Mouse (Mus musculus) neural tube, embryonic 11.5 days (tissue): ENCODE data around the gene Gm42420. TPM values are rescaled to one million over a fixed set of nuclear protein-coding genes. Genes with fewer than 3 reads are reported as not detected.

Source experiments
- ATAC-seq: fragments of 200-750 bp; cut with Nextera tagmentation; 2 replicates; pipeline ENCODE4 v1.8.0; 2017; ENCODE audit warnings: moderate number of reproducible peaks, mild to moderate bottlenecking, moderate TSS enrichment, moderate library complexity; ENCODE audit not compliant: insufficient read depth, low FRiP score, low TSS enrichment
- DNase-seq: peaks from one replicate; pipeline ENCODE4 v3.0.0-alpha.2; 2015; ENCODE audit warnings: low spot score
- H3K27ac ChIP-seq: fragments of 300-500 bp; sonication (generic); 2 replicates; pipeline ENCODE4 v1.5.1; 2014; ENCODE audit warnings: low read depth, mild to moderate bottlenecking, low read length
- H3K27me3 ChIP-seq: fragments of 300-500 bp; sonication (generic); 2 replicates; pipeline ENCODE4 v1.6.1; 2014; ENCODE audit warnings: mild to moderate bottlenecking, low read length, mixed read lengths; ENCODE audit not compliant: control insufficient read depth, insufficient read depth
- H3K36me3 ChIP-seq: fragments of 300-500 bp; sonication (generic); 2 replicates; pipeline ENCODE4 v1.6.1; 2014; ENCODE audit warnings: mild to moderate bottlenecking, low read length, moderate library complexity, mixed read lengths; ENCODE audit not compliant: control insufficient read depth, insufficient read depth
- H3K4me1 ChIP-seq: fragments of 300-500 bp; sonication (generic); 2 replicates; pipeline ENCODE4 v1.6.1; 2014; ENCODE audit warnings: low read length, mixed read lengths; ENCODE audit not compliant: control insufficient read depth, insufficient read depth
- H3K4me2 ChIP-seq: fragments of 300-500 bp; sonication (generic); 2 replicates; pipeline ENCODE4 v1.6.1; 2014; ENCODE audit warnings: low read depth, mild to moderate bottlenecking, moderate library complexity
- H3K4me3 ChIP-seq: fragments of 300-500 bp; sonication (generic); 2 replicates; pipeline ENCODE4 v1.5.1; 2014; ENCODE audit warnings: low read depth, low read length
- H3K9ac ChIP-seq: fragments of 300-500 bp; sonication (generic); 2 replicates; pipeline ENCODE4 v1.6.1; 2014; ENCODE audit warnings: mild to moderate bottlenecking, low read length
- H3K9me3 ChIP-seq: fragments of 300-500 bp; sonication (generic); 2 replicates; pipeline ENCODE4 v1.6.1; 2016; ENCODE audit warnings: low read length; ENCODE audit not compliant: control insufficient read depth
- WGBS: fragments of 180-500 bp; shearing (Covaris S2); extraction: QIAGEN DNeasy Blood & Tissue Kit; methylation state at CpG from one replicate; pipeline ENCODE4 v1.1.7; 2014; 5-methylcytosine and 5-hydroxymethylcytosine counted together
- polyA plus RNA-seq: library from polyadenylated mRNA; unstranded; fragments of >200 nt; fragmentation: Nextera tagmentation; extraction: Ambion mirVana; gene quantifications from 2 replicates; pipeline ENCODE4 v1.2.1, GENCODE M21; 2014

Gm42420 gene
- polyA plus RNA-seq, 1 experiment from 2014 or later: 2.1 TPM

- no peaks in the 10 kb centered on the region for H3K36me3 ChIP-seq
- no peak overlapping the region for H3K27ac ChIP-seq
- 26% methylated on average over 23 of the region's 23 CpGs for WGBS
- DNase-seq: peak; percentile 85
- no peak overlapping the region for H3K9ac ChIP-seq
- no peaks in the 10 kb centered on the region for H3K27me3 ChIP-seq
- no peaks in the 10 kb centered on the region for H3K9me3 ChIP-seq
- H3K4me3 ChIP-seq: no peak overlapping the region
- 0 out of 2 replicates have a peak overlapping the region, but pooled peaks have one; percentile 2 for H3K4me2 ChIP-seq
- 0 out of 2 replicates have a peak, but pooled peaks cover 10% of the 10 kb centered on the region for H3K4me1 ChIP-seq
- ATAC-seq: peak; percentile 42; the same call in 1 of the 2 replicates
Observed at GRCm38 (mm10) chr6:39562166-39563015, 23.2 kb upstream of the Gm42420 start.

GRCm38 (mm10) chr6:39567528-39567927 is 18.0 kb upstream of the Gm42420 start:
- no peaks in the 10 kb centered on the region for H3K9me3 ChIP-seq
- no peak overlapping the region for H3K9ac ChIP-seq
- no peaks in the 10 kb centered on the region for H3K36me3 ChIP-seq
- no peak overlapping the region for H3K4me2 ChIP-seq
- peak; percentile 47 for DNase-seq
- 23% methylated on average over 5 of the region's 5 CpGs for WGBS
- ATAC-seq: no peak
- H3K27ac ChIP-seq: no peak overlapping the region
- no peaks in the 10 kb centered on the region for H3K27me3 ChIP-seq
- H3K4me1 ChIP-seq: no peaks in the 10 kb centered on the region
- no peak overlapping the region for H3K4me3 ChIP-seq

DNA sequence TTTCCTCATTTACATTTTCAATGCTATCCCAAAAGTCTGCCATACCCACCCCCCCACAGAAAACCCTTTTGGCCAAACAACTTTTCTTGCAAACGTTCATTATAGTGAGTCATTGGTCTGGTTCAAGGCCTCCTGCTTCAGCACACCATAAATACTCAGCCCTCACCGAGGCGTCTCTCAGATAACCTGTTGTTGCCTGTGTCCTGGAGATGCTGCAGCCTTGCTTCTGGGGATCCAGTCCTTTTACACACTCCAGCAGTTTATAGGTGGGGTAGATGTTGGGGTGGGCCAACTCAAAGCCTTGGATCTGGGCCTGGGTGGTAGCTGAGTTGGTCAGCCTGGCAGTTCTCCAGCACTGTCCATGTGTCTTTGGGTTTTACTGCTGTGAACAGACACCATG is 15.1 kb upstream of the Gm42420 start:
- 62% methylated on average over 3 of the region's 3 CpGs for WGBS
- Histone ChIP-seq H3K4me2 (no peak overlapping the region), H3K4me1 (peaks cover 3% of the 10 kb centered on the region; the same call in 1 of the 2 replicates), H3K4me3 (no peak overlapping the region), H3K27me3 (no peaks in the 10 kb centered on the region), H3K27ac (no peak overlapping the region), H3K9me3 (no peaks in the 10 kb centered on the region), H3K9ac (no peak overlapping the region), H3K36me3 (no peaks in the 10 kb centered on the region)
- DNase-seq (no peak), ATAC-seq (no peak)

GRCm38 (mm10) chr6:39573791-39574554 is 11.6 kb upstream of the Gm42420 start, which contains the start of gene Adck2:
Adck2 (plus strand) TSS chr6:39573873.
- no peaks in the 10 kb centered on the region for H3K9me3 ChIP-seq
- H3K4me2 ChIP-seq: peak within 1 kb of the TSS; percentile 62
- WGBS: 2% methylated on average over 39 of the region's 49 CpGs
- peaks cover 3% of the 10 kb centered on the region; the same call in 1 of the 2 replicates for H3K4me1 ChIP-seq
- H3K36me3 ChIP-seq: no peaks in the 10 kb centered on the region
- H3K27ac ChIP-seq: peak within 1 kb of the TSS; percentile 91
- peak; percentile 86 for DNase-seq
- H3K9ac ChIP-seq: peak within 1 kb of the TSS; percentile 86
- no peaks in the 10 kb centered on the region for H3K27me3 ChIP-seq
- ATAC-seq: peak; percentile 92
- H3K4me3 ChIP-seq: peak within 1 kb of the TSS; percentile 71

DNA sequence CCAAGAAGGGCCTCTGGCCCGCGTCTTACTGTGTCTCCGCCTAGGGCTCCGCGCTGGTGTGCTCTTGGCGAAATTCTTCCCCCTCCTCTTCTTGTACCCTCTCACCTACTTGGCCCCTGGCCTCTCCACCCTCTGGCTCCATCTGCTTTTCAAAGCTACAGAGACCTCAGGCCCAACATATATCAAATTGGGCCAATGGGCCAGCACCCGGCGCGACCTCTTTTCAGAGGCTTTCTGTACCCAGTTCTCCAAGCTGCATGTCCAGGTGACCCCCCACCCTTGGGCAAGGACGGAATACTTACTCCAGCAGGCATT is 11.0 kb upstream of the Gm42420 start:
- Histone ChIP-seq H3K4me1 (peaks cover 3% of the 10 kb centered on the region; the same call in 1 of the 2 replicates), H3K4me3 (peak overlapping the region; percentile 71), H3K4me2 (peak overlapping the region; percentile 62), H3K27ac (peak overlapping the region; percentile 91; the same call in 1 of the 2 replicates), H3K9me3 (no peaks in the 10 kb centered on the region), H3K36me3 (no peaks in the 10 kb centered on the region), H3K9ac (peak overlapping the region; percentile 86), H3K27me3 (no peaks in the 10 kb centered on the region)
- WGBS: 21% methylated on average over 10 of the region's 10 CpGs
- DNase-seq: no peak
- ATAC-seq: peak; percentile 32

GRCm38 (mm10) chr6:39574951-39575350 is 10.6 kb upstream of the Gm42420 start:
- H3K4me3 ChIP-seq: peak overlapping the region; percentile 71; the same call in 1 of the 2 replicates
- H3K4me2 ChIP-seq: peak overlapping the region; percentile 62
- 77% methylated on average over 7 of the region's 7 CpGs for WGBS
- H3K27ac ChIP-seq: no peak overlapping the region
- no peaks in the 10 kb centered on the region for H3K9me3 ChIP-seq
- DNase-seq (no peak), ATAC-seq (no peak)
- no peaks in the 10 kb centered on the region for H3K36me3 ChIP-seq
- H3K4me1 ChIP-seq: peaks cover 3% of the 10 kb centered on the region; the same call in 1 of the 2 replicates
- no peaks in the 10 kb centered on the region for H3K27me3 ChIP-seq
- H3K9ac ChIP-seq: peak overlapping the region; percentile 86

DNA sequence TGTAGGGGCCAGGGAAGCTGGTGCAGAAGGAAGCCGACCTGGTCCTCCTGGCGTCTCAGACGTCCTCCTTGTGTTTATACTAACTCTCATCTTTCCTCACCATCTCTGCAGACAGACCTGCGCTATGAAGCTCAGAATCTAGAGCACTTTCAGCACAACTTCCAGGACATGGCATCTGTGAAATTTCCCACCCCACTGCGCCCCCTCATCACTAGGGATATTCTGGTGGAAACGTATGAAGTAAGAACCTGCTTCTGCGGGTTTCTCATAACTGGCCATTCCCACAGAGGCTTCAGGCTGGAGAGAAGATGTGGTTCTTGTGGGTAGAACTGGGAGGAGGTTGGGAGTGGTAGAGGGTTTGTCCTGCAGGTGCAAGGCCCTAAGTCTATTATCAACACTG is 6.0 kb upstream of the Gm42420 start:
- ATAC-seq: no peak
- Histone ChIP-seq H3K27me3 (no peaks in the 10 kb centered on the region), H3K9ac (no peak overlapping the region), H3K36me3 (no peaks in the 10 kb centered on the region; the same call in 1 of the 2 replicates), H3K4me3 (no peak overlapping the region), H3K4me2 (no peak overlapping the region), H3K4me1 (peaks cover 2% of the 10 kb centered on the region; the same call in 1 of the 2 replicates), H3K9me3 (no peaks in the 10 kb centered on the region), H3K27ac (no peak overlapping the region)
- DNase-seq: no peak
- 89% methylated on average over 7 of the region's 7 CpGs for whole genome bisulfite sequencing

DNA sequence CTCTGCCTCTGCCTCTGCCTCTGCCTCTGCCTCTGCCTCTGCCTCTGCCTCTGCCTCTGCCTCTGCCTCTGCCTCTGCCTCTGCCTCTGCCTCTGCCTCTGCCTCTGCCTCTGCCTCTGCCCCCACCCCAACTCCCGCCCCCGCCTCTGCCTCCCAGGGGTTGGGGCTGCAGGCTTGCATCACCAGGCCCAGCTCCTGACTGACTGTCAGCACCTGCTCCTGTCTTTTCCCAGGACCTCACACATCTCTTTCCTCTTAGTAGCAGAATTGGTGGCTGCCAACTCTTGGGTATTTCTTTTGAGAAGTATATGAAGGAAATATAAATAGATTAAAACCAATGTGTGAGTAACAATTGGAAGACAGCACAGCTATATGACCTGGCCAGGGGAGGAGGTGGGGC is 5.0 kb upstream of the Gm42420 start:
- H3K4me2 ChIP-seq: no peak overlapping the region
- WGBS: 58% methylated on average over 2 of the region's 2 CpGs
- H3K36me3 ChIP-seq: no peaks in the 10 kb centered on the region; the same call in 1 of the 2 replicates
- no peaks in the 10 kb centered on the region for H3K27me3 ChIP-seq
- H3K9me3 ChIP-seq: no peaks in the 10 kb centered on the region
- H3K27ac ChIP-seq: no peak overlapping the region
- no peak overlapping the region for H3K4me3 ChIP-seq
- DNase-seq (no peak), ATAC-seq (no peak)
- no peaks in the 10 kb centered on the region for H3K4me1 ChIP-seq
- no peak overlapping the region for H3K9ac ChIP-seq
